Mouse (Mus musculus) splenic B cell, adult 2 months (primary cell): Measurements from ENCODE around the gene Ap2a1.
"Not testable (repeated sequence)": the region's sequence is repeated elsewhere in the genome, so short reads cannot be mapped to it uniquely, and the experiment has no call there.

Experiments
- DNase-seq: peaks from one replicate; pipeline ENCODE4 v3.0.0-alpha.2; 2011; ENCODE audit warnings: low read depth, low spot score
- H3K27me3 ChIP-seq: 2 replicates; pipeline ENCODE4 v1.6.1; 2012; ENCODE audit warnings: mild to moderate bottlenecking, low read length, moderate library complexity, mixed read lengths; ENCODE audit not compliant: control insufficient read depth, poor library complexity, insufficient read depth, severe bottlenecking
- H3K36me3 ChIP-seq: 2 replicates; pipeline ENCODE4 v1.6.1; 2012; ENCODE audit warnings: mild to moderate bottlenecking, low read length, moderate library complexity, mixed read lengths; ENCODE audit not compliant: control insufficient read depth, poor library complexity, insufficient read depth, severe bottlenecking

Gene Ap2a1

GRCm38 (mm10) chr7:44893197-44893596 is 36.1 kb downstream of the Ap2a1 start:
- Histone ChIP-seq H3K27me3 (no peaks in the 10 kb centered on the region), H3K36me3 (0 out of 2 replicates have a peak, but pooled peaks cover 4% of the 10 kb centered on the region)
- no peak for DNase-seq

- no peaks in the 10 kb centered on the region for H3K27me3 ChIP-seq
- H3K36me3 ChIP-seq: 0 out of 2 replicates have a peak, but pooled peaks cover 4% of the 10 kb centered on the region
- DNase-seq: peak; percentile 91
Measured at GRCm38 (mm10) chr7:44892276-44892921, 36.9 kb downstream of the Ap2a1 start, which contains the start of gene Med25. Gene Med25 (minus strand): TSS chr7:44892712.

DNA sequence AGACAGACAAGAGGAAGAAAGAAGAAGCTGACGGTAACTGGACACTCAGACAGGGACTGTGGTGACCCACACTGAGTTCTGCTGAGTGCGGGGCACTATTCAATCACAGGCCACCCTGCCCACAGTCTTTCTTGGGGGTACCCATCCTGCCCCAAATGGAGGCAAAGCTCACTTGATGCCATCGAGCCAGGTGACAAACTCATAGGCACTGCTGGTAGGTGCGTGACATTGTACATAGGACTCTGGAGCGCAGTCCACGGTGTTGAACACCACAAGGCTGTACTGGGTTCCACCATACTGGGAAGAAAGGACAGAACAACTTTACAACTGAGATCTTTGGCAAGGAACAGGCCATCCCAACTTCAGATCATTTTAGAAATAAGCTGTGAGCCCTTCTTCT is 37.7 kb downstream of the Ap2a1 start:
- no peak for DNase-seq
- no peaks in the 10 kb centered on the region for H3K27me3 ChIP-seq

GRCm38 (mm10) chr7:44890737-44891136 is 38.6 kb downstream of the Ap2a1 start:
- H3K36me3 ChIP-seq: 0 out of 2 replicates have a peak, but pooled peaks cover 4% of the 10 kb centered on the region
- no peaks in the 10 kb centered on the region for H3K27me3 ChIP-seq
- DNase-seq: no peak

More for the DNA sequence above, 37.7 kb downstream of the Ap2a1 start:
- H3K36me3 ChIP-seq: 0 out of 2 replicates have a peak, but pooled peaks cover 4% of the 10 kb centered on the region

- Histone ChIP-seq H3K27me3 (no peaks in the 10 kb centered on the region), H3K36me3 (0 out of 2 replicates have a peak, but pooled peaks cover 4% of the 10 kb centered on the region)
- DNase-seq: no peak
Measured at GRCm38 (mm10) chr7:44890180-44890579, 39.1 kb downstream of the Ap2a1 start.

DNA sequence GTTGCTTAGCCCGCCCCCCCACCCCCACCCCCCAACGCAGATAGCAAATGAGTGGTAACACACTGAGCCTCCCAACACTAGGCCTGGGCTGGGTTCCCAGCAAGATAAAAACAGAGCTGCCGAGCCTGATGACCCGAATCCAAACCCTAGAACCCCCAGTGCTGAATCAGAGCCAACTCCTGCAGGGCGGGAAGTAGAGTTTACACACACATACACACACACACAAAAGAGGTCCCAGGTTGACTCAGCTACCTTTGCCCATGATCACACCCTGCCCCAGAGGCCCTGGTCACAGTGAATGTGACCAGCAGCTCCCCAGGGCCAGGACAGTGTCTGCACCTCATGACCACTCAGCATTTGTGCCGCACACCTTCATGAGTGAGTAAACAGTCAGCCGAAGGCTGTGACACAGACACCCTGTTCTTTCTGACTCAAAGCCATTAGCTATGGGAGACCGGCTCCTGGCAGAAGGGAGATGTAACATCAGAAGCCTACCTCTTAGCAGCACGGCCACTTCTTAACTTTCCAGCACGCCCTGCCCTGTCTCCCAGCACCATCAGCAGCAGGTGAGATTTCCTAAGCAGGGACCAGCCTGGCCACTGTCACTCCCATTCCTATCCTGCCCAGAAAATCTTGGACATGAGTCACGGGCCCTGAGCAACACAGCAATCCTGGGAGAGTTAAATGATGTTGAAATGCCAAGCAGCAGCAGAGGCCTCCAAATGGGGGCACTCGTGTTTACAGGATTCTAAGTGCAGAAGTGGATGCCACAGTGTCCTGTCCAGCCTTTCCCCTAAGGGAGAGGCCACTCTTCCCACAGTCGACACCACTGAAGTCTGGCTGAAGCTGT is 40.8 kb downstream of the Ap2a1 start:
- DNase-seq: no peak
- H3K36me3 ChIP-seq: 0 out of 2 replicates have a peak, but pooled peaks cover 4% of the 10 kb centered on the region
- no peaks in the 10 kb centered on the region for H3K27me3 ChIP-seq

DNA sequence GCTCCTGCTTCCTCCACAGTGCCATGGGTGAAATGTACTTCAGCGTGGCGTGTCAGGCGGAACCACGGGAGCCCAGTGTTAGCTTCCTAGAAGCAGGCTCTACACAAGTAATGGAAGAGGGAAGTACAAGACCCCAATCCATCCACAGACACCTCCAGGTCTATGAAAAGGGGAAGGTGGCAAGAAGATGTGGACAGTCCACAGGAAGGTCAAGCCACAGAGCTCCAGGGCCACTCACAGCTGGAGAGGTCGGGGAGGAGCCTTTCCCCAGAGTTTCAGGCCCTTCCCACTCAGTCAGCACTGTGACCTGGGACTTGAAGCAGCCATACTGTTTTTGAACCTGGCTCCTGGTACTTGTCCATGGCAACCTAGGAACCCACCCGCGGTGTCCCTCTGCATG is 42.3 kb downstream of the Ap2a1 start:
- DNase-seq: no peak
- Histone ChIP-seq H3K27me3 (no peaks in the 10 kb centered on the region), H3K36me3 (peaks cover 5% of the 10 kb centered on the region; the same call in 1 of the 2 replicates)

DNA sequence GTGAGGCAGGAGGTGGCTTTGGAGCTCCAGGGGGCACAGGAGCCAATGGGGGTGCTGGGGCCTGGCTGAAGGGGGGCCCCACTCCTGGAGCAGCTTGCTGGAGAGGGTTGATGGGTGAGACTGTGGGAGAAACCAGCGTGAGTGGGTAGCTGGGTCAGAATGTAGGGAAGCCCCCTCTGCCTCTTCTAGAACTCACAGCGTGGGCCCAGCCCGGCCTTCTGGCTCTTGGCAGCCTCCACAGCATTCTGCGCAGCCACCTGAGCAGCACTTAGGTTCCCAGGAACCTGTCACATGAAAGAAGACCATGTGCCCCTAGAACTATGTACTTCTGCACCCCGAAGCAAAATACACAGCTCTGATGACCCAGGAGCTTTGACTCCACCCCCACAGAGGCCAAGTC is 44.7 kb downstream of the Ap2a1 start:
- DNase-seq: no peak
- H3K36me3 ChIP-seq: peaks cover 12% of the 10 kb centered on the region
- H3K27me3 ChIP-seq: no peaks in the 10 kb centered on the region

GRCm38 (mm10) chr7:44883036-44883435 is 46.3 kb downstream of the Ap2a1 start:
- peaks cover 9% of the 10 kb centered on the region for H3K36me3 ChIP-seq
- DNase-seq: no peak
- H3K27me3 ChIP-seq: no peaks in the 10 kb centered on the region

DNA sequence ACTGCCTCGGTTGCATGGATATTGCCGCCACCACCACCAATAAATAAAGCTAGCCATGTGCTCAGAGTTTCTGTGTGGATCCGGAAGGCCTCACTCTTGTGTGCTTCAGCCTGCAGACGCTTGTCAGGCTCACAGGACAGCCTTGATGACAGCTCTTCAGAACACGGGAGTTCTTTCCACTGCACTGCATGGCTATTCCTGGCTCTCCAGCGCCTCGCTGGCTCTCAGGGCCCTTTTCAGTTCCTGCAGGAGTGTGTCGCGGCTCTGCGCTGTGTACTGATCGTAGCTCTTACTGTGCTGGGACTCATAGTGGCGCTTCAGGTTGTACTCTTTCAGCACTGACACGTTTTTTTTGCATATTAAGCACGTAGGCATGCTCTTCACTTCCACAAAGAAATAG is 51.5 kb downstream of the Ap2a1 start:
- Histone ChIP-seq H3K36me3 (peaks cover 9% of the 10 kb centered on the region), H3K27me3 (no peaks in the 10 kb centered on the region)
- no peak for DNase-seq

GRCm38 (mm10) chr7:44871774-44872173 is 57.5 kb downstream of the Ap2a1 start:
- DNase-seq, H3K27me3 ChIP-seq, H3K36me3 ChIP-seq: not testable (repeated sequence)

DNA sequence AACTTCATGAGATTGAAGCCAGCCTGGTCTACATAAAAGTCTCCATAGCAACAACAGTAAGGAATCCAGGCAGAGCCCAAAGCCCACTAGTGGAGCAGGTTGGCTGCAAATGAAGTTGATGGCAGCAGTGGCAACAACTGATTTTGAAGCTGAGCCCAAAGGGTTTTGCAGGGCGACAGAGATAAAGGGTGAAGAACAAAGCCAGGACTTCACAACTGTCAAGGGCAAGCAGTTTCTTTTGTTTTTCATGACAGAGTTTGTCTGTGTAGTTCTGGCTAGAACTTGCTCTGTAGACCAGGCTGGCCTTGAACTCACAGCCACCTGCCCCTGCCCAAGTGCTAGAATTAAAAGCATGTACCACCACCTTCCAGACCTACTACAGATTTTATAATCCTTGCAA is 58.1 kb downstream of the Ap2a1 start:
- no peaks in the 10 kb centered on the region for H3K36me3 ChIP-seq
- H3K27me3 ChIP-seq: no peaks in the 10 kb centered on the region
- no peak for DNase-seq

- Histone ChIP-seq H3K36me3 (no peaks in the 10 kb centered on the region), H3K27me3 (no peaks in the 10 kb centered on the region)
- DNase-seq: no peak
Measured at GRCm38 (mm10) chr7:44870614-44871013, 58.7 kb downstream of the Ap2a1 start.

- DNase-seq: peak; percentile 78
- Histone ChIP-seq H3K27me3 (no peaks in the 10 kb centered on the region), H3K36me3 (no peaks in the 10 kb centered on the region)
Measured at GRCm38 (mm10) chr7:44869697-44870528, 59.4 kb downstream of the Ap2a1 start, which contains the start of gene Ptov1. Gene Ptov1 (minus strand): TSS chr7:44869788.
